Mouse (Mus musculus) cortical plate, adult 2 months (tissue): ENCODE measurements at regions not wholly inside any gene's neighbourhood (a gene's known extent, or its start where the extent isn't known, plus 50 kb on each side); places are given as distances from the start of the nearest gene placed in this dataset.

Source experiments
- H3K27ac ChIP-seq: fragments of 200-500 bp; 2 replicates; pipeline ENCODE4 v1.5.1; 2012; ENCODE audit warnings: low read length, control low read depth, inconsistent platforms; ENCODE audit not compliant: insufficient read depth
- H3K4me1 ChIP-seq: fragments of 200-500 bp; 2 replicates; pipeline ENCODE4 v1.6.1; 2011; ENCODE audit warnings: low read length; ENCODE audit not compliant: control insufficient read depth, insufficient read depth
- H3K4me3 ChIP-seq: fragments of 200-500 bp; 2 replicates; pipeline ENCODE4 v1.5.1; 2011; ENCODE audit warnings: mild to moderate bottlenecking, low read length, control low read depth; ENCODE audit not compliant: insufficient read depth
- CTCF ChIP-seq: fragments of 200-500 bp; IDR thresholded peaks from 2 replicates; pipeline ENCODE4 v1.5.1; 2011; ENCODE audit warnings: mild to moderate bottlenecking, control low read depth, low read length; ENCODE audit not compliant: insufficient read depth; ENCODE audit errors: extremely low read depth
- POLR2A ChIP-seq: fragments of 200-500 bp; IDR thresholded peaks from 2 replicates; pipeline ENCODE4 v1.6.1; 2011; ENCODE audit warnings: mild to moderate bottlenecking, low read length, control low read depth; ENCODE audit not compliant: insufficient read depth; ENCODE audit errors: extremely low read depth

- TF ChIP-seq CTCF: no peak
- TF ChIP-seq POLR2A: no peak
- H3K4me1 ChIP-seq: no peaks in the 10 kb centered on the region
- H3K4me3 ChIP-seq: no peak overlapping the region
- no peak overlapping the region for H3K27ac ChIP-seq
Measured at GRCm38 (mm10) chr2:51049834-51050170, 99.1 kb downstream of the Rnd3 start.

- Histone ChIP-seq H3K4me1 (no peaks in the 10 kb centered on the region), H3K4me3 (no peak overlapping the region), H3K27ac (no peak overlapping the region)
- TF ChIP-seq CTCF (no peak), POLR2A (no peak)
Measured at GRCm38 (mm10) chr2:51049101-51049833, 99.6 kb downstream of the Rnd3 start.

- Histone ChIP-seq H3K27ac (no peak overlapping the region), H3K4me3 (no peak overlapping the region), H3K4me1 (no peaks in the 10 kb centered on the region)
- TF ChIP-seq CTCF (no peak), POLR2A (no peak)
Measured at GRCm38 (mm10) chr2:51047520-51047919, 101.4 kb downstream of the Rnd3 start.

- Histone ChIP-seq H3K4me1 (no peaks in the 10 kb centered on the region), H3K4me3 (no peak overlapping the region), H3K27ac (no peak overlapping the region)
- TF ChIP-seq POLR2A: no peak
- no peak for TF ChIP-seq CTCF
Measured at GRCm38 (mm10) chr2:51045626-51046025, 103.3 kb downstream of the Rnd3 start.

GRCm38 (mm10) chr2:51041101-51041500 lies 107.8 kb downstream of the Rnd3 start:
- H3K4me3 ChIP-seq: no peak overlapping the region
- TF ChIP-seq POLR2A: no peak
- no peak for TF ChIP-seq CTCF
- no peaks in the 10 kb centered on the region for H3K4me1 ChIP-seq
- H3K27ac ChIP-seq: no peak overlapping the region

GRCm38 (mm10) chr2:51038685-51039084 lies 110.2 kb downstream of the Rnd3 start:
- no peak overlapping the region for H3K4me3 ChIP-seq
- no peak for TF ChIP-seq CTCF
- TF ChIP-seq POLR2A: no peak
- H3K4me1 ChIP-seq: no peaks in the 10 kb centered on the region
- H3K27ac ChIP-seq: no peak overlapping the region

- no peaks in the 10 kb centered on the region for H3K4me1 ChIP-seq
- H3K27ac ChIP-seq: no peak overlapping the region
- TF ChIP-seq POLR2A: no peak
- TF ChIP-seq CTCF: no peak
- H3K4me3 ChIP-seq: no peak overlapping the region
Measured at GRCm38 (mm10) chr2:51036995-51037394, 111.9 kb downstream of the Rnd3 start.

- Histone ChIP-seq H3K27ac (no peak overlapping the region), H3K4me1 (no peaks in the 10 kb centered on the region), H3K4me3 (no peak overlapping the region)
- no peak for TF ChIP-seq POLR2A
- TF ChIP-seq CTCF: no peak
Measured at GRCm38 (mm10) chr2:51036190-51036755, 112.6 kb downstream of the Rnd3 start.

- Histone ChIP-seq H3K4me3 (no peak overlapping the region), H3K27ac (no peak overlapping the region), H3K4me1 (no peaks in the 10 kb centered on the region)
- TF ChIP-seq CTCF (no peak), POLR2A (no peak)
Measured at GRCm38 (mm10) chr2:51033881-51034280, 115.0 kb downstream of the Rnd3 start.

GRCm38 (mm10) chr2:51022479-51022878 lies 126.4 kb downstream of the Rnd3 start:
- no peak overlapping the region for H3K27ac ChIP-seq
- H3K4me1 ChIP-seq: no peaks in the 10 kb centered on the region
- TF ChIP-seq POLR2A: no peak
- no peak for TF ChIP-seq CTCF
- no peak overlapping the region for H3K4me3 ChIP-seq

GRCm38 (mm10) chr2:51016129-51016402 lies 132.8 kb downstream of the Rnd3 start:
- H3K4me1 ChIP-seq: no peaks in the 10 kb centered on the region
- H3K27ac ChIP-seq: no peak overlapping the region
- no peak overlapping the region for H3K4me3 ChIP-seq
- no peak for TF ChIP-seq POLR2A
- no peak for TF ChIP-seq CTCF
